Mouse (Mus musculus) lung, postnatal 10 days (tissue): ENCODE measurements around the gene Ccn2.

Source experiments
- DNase-seq: peaks from one replicate; pipeline ENCODE4 v3.0.0; 2021

The Ccn2 gene

GRCm38 (mm10) chr10:24642796-24643580, 47.7 kb downstream of the Ccn2 start:
- no peak for DNase-seq

- DNase-seq = peak; percentile 35
Measured at GRCm38 (mm10) chr10:24645169-24645568, 49.9 kb downstream of the Ccn2 start.
